Mouse (Mus musculus): Measurements from ENCODE around the gene Ifnab. TPM values are rescaled to one million over a fixed set of nuclear protein-coding genes. Genes with fewer than 3 reads are reported as not detected.

Gene Ifnab
- polyA plus RNA-seq (2015; fragmentation: Nextera tagmentation; extraction: Ambion mirVana): not detected in 2 replicates

GRCm38 (mm10) chr4:88691259-88691658 is at the start of gene Ifnab:
Gene Ifnab, minus strand, starts transcription at chr4:88691359.

GRCm38 (mm10) chr4:88721791-88722721 is 30.9 kb upstream of the Ifnab start, which contains the start of the genes Gm26566 and Klhl9:
Gene Gm26566, plus strand, starts transcription at chr4:88721805.
Gene Klhl9, minus strand, starts transcription at chr4:88722465.

GRCm38 (mm10) chr4:88683812-88684211 is 7.3 kb downstream of the Ifnab start, which contains the start of gene Ifna2:
Gene Ifna2, minus strand, starts transcription at chr4:88683912.

GRCm38 (mm10) chr4:88676824-88677223 is 14.3 kb downstream of the Ifnab start, which contains the start of gene Ifna16:
Gene Ifna16, minus strand, starts transcription at chr4:88676924.

GRCm38 (mm10) chr4:88644359-88644758 is 46.8 kb downstream of the Ifnab start, which contains the start of gene Ifna13:
Gene Ifna13, minus strand, starts transcription at chr4:88644459.

Other genes starting within 250 kb of the Ifnab start
- gene Ifnb1, start 168.6 kb downstream of the Ifnab start, polyA plus RNA-seq (2015; fragmentation: Nextera tagmentation; extraction: Ambion mirVana): not detected in 2 replicates
- not detected in 2 replicates for gene Ifna15, start 133.1 kb downstream of the Ifnab start, polyA plus RNA-seq (2015; fragmentation: Nextera tagmentation; extraction: Ambion mirVana)
- gene Ifna14, start 119.6 kb downstream of the Ifnab start, polyA plus RNA-seq (2015; fragmentation: Nextera tagmentation; extraction: Ambion mirVana): not detected in 2 replicates
- not detected in 2 replicates for gene Ifna9, start 99.0 kb downstream of the Ifnab start, polyA plus RNA-seq (2015; fragmentation: Nextera tagmentation; extraction: Ambion mirVana)
- not detected in 2 replicates for gene Ifna12, start 88.0 kb downstream of the Ifnab start, polyA plus RNA-seq (2015; fragmentation: Nextera tagmentation; extraction: Ambion mirVana)
- gene C87499, start 56.9 kb downstream of the Ifnab start, polyA plus RNA-seq (2015; fragmentation: Nextera tagmentation; extraction: Ambion mirVana): not detected in 2 replicates
- gene Ifna13, start 46.9 kb downstream of the Ifnab start, polyA plus RNA-seq (2015; fragmentation: Nextera tagmentation; extraction: Ambion mirVana): not detected in 2 replicates
- gene Ifna16, start 14.4 kb downstream of the Ifnab start, polyA plus RNA-seq (2015; fragmentation: Nextera tagmentation; extraction: Ambion mirVana): not detected in 2 replicates
- gene Ifna2, start 7.4 kb downstream of the Ifnab start, polyA plus RNA-seq (2015; fragmentation: Nextera tagmentation; extraction: Ambion mirVana): not detected in 2 replicates
- 0.13 and 0.36 TPM in 2 replicates for gene Gm26566, start 30.4 kb upstream of the Ifnab start, polyA plus RNA-seq (2015; fragmentation: Nextera tagmentation; extraction: Ambion mirVana)
- 48.9 and 52.6 TPM in 2 replicates for gene Klhl9, start 31.1 kb upstream of the Ifnab start, polyA plus RNA-seq (2015; fragmentation: Nextera tagmentation; extraction: Ambion mirVana)
- gene Gm13271, start 63.5 kb upstream of the Ifnab start, polyA plus RNA-seq (2015; fragmentation: Nextera tagmentation; extraction: Ambion mirVana): not detected in 2 replicates
- gene Gm13283, start 68.8 kb upstream of the Ifnab start, polyA plus RNA-seq (2015; fragmentation: Nextera tagmentation; extraction: Ambion mirVana): 0.15 and 0.18 TPM in 2 replicates
- 0.15 TPM in 1 of 2 replicates, not detected in the other for gene Gm13290, start 82.5 kb upstream of the Ifnab start, polyA plus RNA-seq (2015; fragmentation: Nextera tagmentation; extraction: Ambion mirVana)
- not detected in 2 replicates for gene Gm13289, start 85.6 kb upstream of the Ifnab start, polyA plus RNA-seq (2015; fragmentation: Nextera tagmentation; extraction: Ambion mirVana)
- gene Gm13272, start 88.5 kb upstream of the Ifnab start, polyA plus RNA-seq (2015; fragmentation: Nextera tagmentation; extraction: Ambion mirVana): not detected in 2 replicates
- gene Ifnz, start 90.8 kb upstream of the Ifnab start, polyA plus RNA-seq (2015; fragmentation: Nextera tagmentation; extraction: Ambion mirVana): 0.26 and 0.27 TPM in 2 replicates
- gene Gm13276, start 94.3 kb upstream of the Ifnab start, polyA plus RNA-seq (2015; fragmentation: Nextera tagmentation; extraction: Ambion mirVana): not detected in 2 replicates
- gene Gm13277, start 97.3 kb upstream of the Ifnab start, polyA plus RNA-seq (2015; fragmentation: Nextera tagmentation; extraction: Ambion mirVana): not detected in 2 replicates
- not detected in 2 replicates for gene Gm13278, start 100.2 kb upstream of the Ifnab start, polyA plus RNA-seq (2015; fragmentation: Nextera tagmentation; extraction: Ambion mirVana)
- gene Gm13275, start 103.1 kb upstream of the Ifnab start, polyA plus RNA-seq (2015; fragmentation: Nextera tagmentation; extraction: Ambion mirVana): not detected in 2 replicates
- gene Gm13279, start 106.0 kb upstream of the Ifnab start, polyA plus RNA-seq (2015; fragmentation: Nextera tagmentation; extraction: Ambion mirVana): not detected in 2 replicates
- 0.47 and 1.0 TPM in 2 replicates for gene Gm13285, start 108.3 kb upstream of the Ifnab start, polyA plus RNA-seq (2015; fragmentation: Nextera tagmentation; extraction: Ambion mirVana)
- not detected in 2 replicates for gene Gm13287, start 111.9 kb upstream of the Ifnab start, polyA plus RNA-seq (2015; fragmentation: Nextera tagmentation; extraction: Ambion mirVana)
- 0.10 TPM in 1 of 2 replicates, not detected in the other for gene Gm13288, start 114.2 kb upstream of the Ifnab start, polyA plus RNA-seq (2015; fragmentation: Nextera tagmentation; extraction: Ambion mirVana)
- not detected in 2 replicates for gene Ifna7, start 124.9 kb upstream of the Ifnab start, polyA plus RNA-seq (2015; fragmentation: Nextera tagmentation; extraction: Ambion mirVana)
- gene Ifna11, start 128.6 kb upstream of the Ifnab start, polyA plus RNA-seq (2015; fragmentation: Nextera tagmentation; extraction: Ambion mirVana): not detected in 2 replicates
- gene Ifna6, start 136.1 kb upstream of the Ifnab start, polyA plus RNA-seq (2015; fragmentation: Nextera tagmentation; extraction: Ambion mirVana): not detected in 2 replicates
- gene Ifna5, start 144.2 kb upstream of the Ifnab start, polyA plus RNA-seq (2015; fragmentation: Nextera tagmentation; extraction: Ambion mirVana): not detected in 2 replicates
- gene Ifna4, start 150.5 kb upstream of the Ifnab start, polyA plus RNA-seq (2015; fragmentation: Nextera tagmentation; extraction: Ambion mirVana): not detected in 2 replicates
- gene Ifna1, start 158.7 kb upstream of the Ifnab start, polyA plus RNA-seq (2015; fragmentation: Nextera tagmentation; extraction: Ambion mirVana): not detected in 2 replicates
- not detected in 2 replicates for gene Ifne, start 188.8 kb upstream of the Ifnab start, polyA plus RNA-seq (2015; fragmentation: Nextera tagmentation; extraction: Ambion mirVana)

Data from skeletal muscle tissue, postnatal 0 days (tissue).